Mouse (Mus musculus): ENCODE measurements around the gene Nsl1.

GRCm38 (mm10) chr1:191085597-191085996, 22.8 kb downstream of the Nsl1 start:
- no peak for TF ChIP-seq CTCF (IDR thresholded peaks at IDR 0.05; ENCODE audit: low read depth)
- TF ChIP-seq EP300 (IDR thresholded peaks at IDR 0.05; ENCODE audit: low read depth), result no peak

Measured in liver, postnatal 0 days (tissue).